ENCODE assay signal across 10 mouse cellular contexts in genomic region chr12:107997901-107998300, GRCm38 (mm10). TPM values are rescaled to one million over a fixed set of nuclear protein-coding genes. Genes with fewer than 3 reads are reported as not detected.
DNase-seq lines count a peak whose midpoint lies in the region; ATAC-seq lines count a peak whose summit lies in the region.
"Had no signal": no experiment of that assay in that cellular context is flagged by ENCODE, and none has a peak within 500 bp of the region (broad histone marks: within the 10 kb centered on the region; RNA-seq: fewer than 3 reads in every experiment).

No protein-coding gene starts in this region.

- H3K4me2 ChIP-seq in midbrain, embryonic 13.5 days (replicated peaks), result peak overlapping the region; percentile 84
- H3K4me2 ChIP-seq in embryonic facial prominence, embryonic 14.5 days (ENCODE audit: low read depth, low read length), result peak overlapping the region; percentile 78
- peak overlapping the region; percentile 98 for H3K4me2 ChIP-seq in hindbrain, embryonic 15.5 days

- H3K9ac ChIP-seq in midbrain, embryonic 13.5 days (replicated peaks), result peak overlapping the region; percentile 46
- peak overlapping the region; percentile 9; the same call in 1 of the 2 replicates for H3K9ac ChIP-seq in embryonic facial prominence, embryonic 14.5 days (ENCODE audit: low read depth, low read length)
- peak overlapping the region; percentile 31 for H3K9ac ChIP-seq in hindbrain, embryonic 15.5 days

- 57% methylated on average over 11 of the region's 11 CpGs for WGBS in midbrain, embryonic 13.5 days
- WGBS in midbrain, embryonic 10.5 days, result 79% methylated on average over 11 of the region's 11 CpGs
- WGBS in embryonic facial prominence, embryonic 14.5 days, result 66% methylated on average over 11 of the region's 11 CpGs
- WGBS in hindbrain, embryonic 15.5 days, result 39% methylated on average over 11 of the region's 11 CpGs

- H3K27ac ChIP-seq in midbrain, embryonic 13.5 days, result peak overlapping the region; percentile 54
- no peak overlapping the region for H3K27ac ChIP-seq in midbrain, embryonic 10.5 days (replicated peaks)
- no peak overlapping the region for H3K27ac ChIP-seq in embryonic facial prominence, embryonic 14.5 days (replicated peaks; ENCODE audit: low read depth, low read length)
- peak overlapping the region; percentile 59 for H3K27ac ChIP-seq in hindbrain, embryonic 15.5 days (replicated peaks)

- H3K9me3 ChIP-seq in midbrain, embryonic 13.5 days, result no peaks in the 10 kb centered on the region
- no peaks in the 10 kb centered on the region for H3K9me3 ChIP-seq in midbrain, embryonic 10.5 days (replicated peaks)
- no peaks in the 10 kb centered on the region for H3K9me3 ChIP-seq in embryonic facial prominence, embryonic 14.5 days (ENCODE audit: control insufficient read depth, low read length)
- no peaks in the 10 kb centered on the region for H3K9me3 ChIP-seq in hindbrain, embryonic 15.5 days

- H3K36me3 ChIP-seq in midbrain, embryonic 13.5 days, result no peaks in the 10 kb centered on the region
- no peaks in the 10 kb centered on the region for H3K36me3 ChIP-seq in midbrain, embryonic 10.5 days
- no peaks in the 10 kb centered on the region for H3K36me3 ChIP-seq in embryonic facial prominence, embryonic 14.5 days (ENCODE audit: control insufficient read depth, insufficient read depth, low read length)
- H3K36me3 ChIP-seq in hindbrain, embryonic 15.5 days, result no peaks in the 10 kb centered on the region

- no peaks in the 10 kb centered on the region for H3K27me3 ChIP-seq in midbrain, embryonic 13.5 days
- H3K27me3 ChIP-seq in midbrain, embryonic 10.5 days (ENCODE audit: low read depth, poor library complexity, severe bottlenecking), result peaks cover 90% of the 10 kb centered on the region
- no peaks in the 10 kb centered on the region; the same call in 1 of the 2 replicates for H3K27me3 ChIP-seq in embryonic facial prominence, embryonic 14.5 days (replicated peaks; ENCODE audit: control insufficient read depth, insufficient read depth, low read length)
- no peaks in the 10 kb centered on the region for H3K27me3 ChIP-seq in hindbrain, embryonic 15.5 days

- no peak for ATAC-seq in midbrain, embryonic 13.5 days
- ATAC-seq in embryonic facial prominence, embryonic 14.5 days (ENCODE audit: low read depth), result no peak
- ATAC-seq in hindbrain, embryonic 15.5 days (ENCODE audit: low FRiP score, low read depth), result no peak

- H3K4me3 ChIP-seq in midbrain, embryonic 13.5 days (replicated peaks), result peak overlapping the region; percentile 96
- no peak overlapping the region for H3K4me3 ChIP-seq in midbrain, embryonic 10.5 days
- peak overlapping the region; percentile 79 for H3K4me3 ChIP-seq in embryonic facial prominence, embryonic 14.5 days (ENCODE audit: low read depth, low read length)
- peak overlapping the region; percentile 86 for H3K4me3 ChIP-seq in hindbrain, embryonic 15.5 days

- intact Hi-C loops in gastrocnemius, postnatal 36 days (cut with DNase I), result no loop called here
- intact Hi-C loops in heart, postnatal 36 days (cut with DNase I), result loop anchor here (1.0 to 10.0 kb wide), 3 partner anchors 533 to 912 kb away; no protein-coding TSS in a partner anchor

- DNase-seq in midbrain, embryonic 10.5 days (ENCODE audit: low spot score), result no peak
- DNase-seq in embryonic facial prominence, embryonic 14.5 days (ENCODE audit: low spot score), result no peak
- peak; percentile 58 for DNase-seq in naive thymus-derived CD4-positive, alpha-beta T cell, adult 2 months (ENCODE audit: low read depth)
- DNase-seq in gastrocnemius, postnatal 36 days, result no peak
- DNase-seq in cerebellum, adult 9-11 months, result no peak
- no peak for DNase-seq in heart, postnatal 36 days
- DNase-seq: gastrocnemius, postnatal 10 days; heart, postnatal 4 days had no signal

- peaks cover 71% of the 10 kb centered on the region for H3K4me1 ChIP-seq in midbrain, embryonic 13.5 days (replicated peaks)
- peaks cover 46% of the 10 kb centered on the region for H3K4me1 ChIP-seq in midbrain, embryonic 10.5 days
- peaks cover 37% of the 10 kb centered on the region; the same call in 1 of the 2 replicates for H3K4me1 ChIP-seq in embryonic facial prominence, embryonic 14.5 days (ENCODE audit: control insufficient read depth, insufficient read depth, low read length)
- H3K4me1 ChIP-seq in hindbrain, embryonic 15.5 days (replicated peaks), result peaks cover 49% of the 10 kb centered on the region

RNA-seq across cellular contexts. Expression of gene Bcl11b, which starts 5.5 kb away (rescaled TPM):
- 19.2 and 27.0 TPM in 2 replicates for polyA plus RNA-seq in midbrain, embryonic 13.5 days (2015; fragmentation: Nextera tagmentation; extraction: Ambion mirVana)
- 2.5 and 3.9 TPM in 2 replicates for polyA plus RNA-seq in midbrain, embryonic 10.5 days (2016; fragmentation: Nextera tagmentation; extraction: Ambion mirVana)
- polyA plus RNA-seq in embryonic facial prominence, embryonic 14.5 days (2014; fragmentation: Nextera tagmentation; extraction: Ambion mirVana), result 16.5 and 20.7 TPM in 2 replicates
- polyA plus RNA-seq in hindbrain, embryonic 15.5 days (2015; fragmentation: Nextera tagmentation; extraction: Ambion mirVana), result 20.5 and 24.4 TPM in 2 replicates
- 1 to 10 TPM in 1 of 2 experiments, not detected in 1; 1.3 TPM for total RNA-seq in gastrocnemius, postnatal 36 days (2021)
- under 1 TPM; 0.76 to 0.86 TPM for total RNA-seq in heart, postnatal 36 days (2021)

Comparison
In these comparisons a context has a peak if more than half of its experiments do, and no peak if none do; other contexts are left out.
1. H3K27ac ChIP-seq: peak in midbrain, embryonic 13.5 days (single experiment) and hindbrain, embryonic 15.5 days (single experiment); none in midbrain, embryonic 10.5 days (single experiment) and embryonic facial prominence, embryonic 14.5 days (single experiment).
2. Peak in every context shown above with its lines, with median percentiles within 50 percentile points of each other: H3K4me2 ChIP-seq and H3K9ac ChIP-seq.